Mouse (Mus musculus): ENCODE data around the gene Thsd4.

Gene Thsd4

DNA sequence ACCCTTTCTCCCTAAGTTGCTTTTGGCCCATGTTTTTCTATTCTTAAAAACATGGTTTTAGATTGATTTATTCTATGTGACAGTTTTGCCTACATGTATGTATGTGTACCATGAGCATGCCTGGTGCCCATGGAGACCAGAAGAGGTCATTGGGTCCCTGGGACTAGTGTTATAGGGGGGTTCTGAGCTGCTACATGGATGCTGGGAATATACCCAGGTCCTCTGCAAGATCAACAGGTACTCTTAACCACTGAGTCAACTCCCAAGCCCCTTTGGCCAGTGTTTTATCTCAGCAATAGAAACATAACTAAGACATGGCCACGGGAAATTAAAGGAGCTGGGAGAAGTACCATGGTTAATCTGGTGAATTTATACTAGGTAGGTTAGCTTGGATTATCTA, 371.3 kb downstream of the Thsd4 start:
- no peak for DNase-seq (ENCODE audit: low read depth, low spot score)

DNA sequence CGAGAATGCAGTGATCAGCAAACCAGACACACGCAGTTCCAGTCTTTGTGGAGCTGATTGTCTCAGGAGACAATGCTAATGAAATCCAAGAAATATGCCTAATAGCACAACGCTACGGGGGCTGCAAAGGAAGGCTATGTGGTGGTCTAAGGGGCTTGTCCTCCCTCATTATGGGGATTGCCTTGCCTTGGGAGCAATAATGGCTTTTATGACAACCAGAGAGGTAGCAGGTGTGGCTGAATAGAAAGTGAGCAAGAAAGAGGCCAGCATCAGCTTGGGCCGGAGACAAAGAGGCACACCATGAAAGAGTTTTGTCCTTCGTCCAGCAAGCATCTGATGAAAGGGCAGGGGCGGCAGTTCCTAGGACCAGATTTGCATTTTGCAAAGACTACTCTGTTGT, 372.9 kb downstream of the Thsd4 start:
- no peak for DNase-seq (ENCODE audit: low read depth, low spot score)

- no peak for DNase-seq (ENCODE audit: low read depth, low spot score)
These were observed 374.4 kb downstream of the Thsd4 start for GRCm38 (mm10) chr9:60147401-60147800.

- DNase-seq (ENCODE audit: low read depth, low spot score): no peak
These were observed 378.0 kb downstream of the Thsd4 start for GRCm38 (mm10) chr9:60143816-60144215.

DNA sequence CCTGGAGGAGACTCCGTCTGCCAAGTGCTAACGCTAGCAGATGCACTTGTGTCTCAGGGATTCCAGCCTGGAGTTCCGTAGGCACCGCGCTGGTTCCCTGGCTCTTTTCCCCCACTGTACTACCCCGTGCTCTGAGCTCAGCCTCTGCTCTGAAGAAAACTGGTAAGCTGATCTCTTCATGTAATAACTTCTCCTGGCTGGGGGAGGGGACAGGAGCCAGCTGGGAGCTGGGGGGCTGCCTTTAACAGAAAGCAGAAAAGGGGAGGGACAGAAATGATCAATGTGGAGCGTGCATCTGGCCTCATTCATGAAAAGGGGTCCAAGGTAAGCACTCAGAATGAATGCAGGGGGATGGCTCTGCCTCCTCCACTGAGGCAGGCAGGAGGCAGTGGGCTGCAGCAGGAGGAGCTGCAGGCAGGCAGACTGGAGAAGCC, 380.7 kb downstream of the Thsd4 start:
- no peak for DNase-seq (ENCODE audit: low read depth, low spot score)

DNA sequence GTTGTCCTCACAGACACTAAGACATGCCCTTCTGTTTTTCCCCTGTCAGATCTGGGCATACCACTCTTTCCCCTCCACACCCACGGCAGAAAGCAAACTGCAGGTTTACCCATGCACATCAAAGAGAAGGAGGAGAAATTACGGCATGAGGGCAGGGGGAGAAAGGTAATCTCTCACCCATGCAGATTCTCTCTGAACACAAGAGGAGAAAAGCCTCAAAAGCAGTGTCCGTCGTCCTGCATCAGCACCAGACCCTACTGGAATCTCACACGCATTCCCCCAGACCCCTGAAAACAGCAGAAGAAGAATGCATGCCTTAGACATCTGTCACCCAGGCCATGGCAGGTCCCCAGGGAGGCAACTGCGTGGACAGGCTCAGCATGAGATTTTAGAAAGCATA, 381.4 kb downstream of the Thsd4 start:
- DNase-seq (ENCODE audit: low read depth, low spot score): no peak

GRCm38 (mm10) chr9:60139446-60139845, 382.4 kb downstream of the Thsd4 start:
- DNase-seq (ENCODE audit: low read depth, low spot score): no peak

DNA sequence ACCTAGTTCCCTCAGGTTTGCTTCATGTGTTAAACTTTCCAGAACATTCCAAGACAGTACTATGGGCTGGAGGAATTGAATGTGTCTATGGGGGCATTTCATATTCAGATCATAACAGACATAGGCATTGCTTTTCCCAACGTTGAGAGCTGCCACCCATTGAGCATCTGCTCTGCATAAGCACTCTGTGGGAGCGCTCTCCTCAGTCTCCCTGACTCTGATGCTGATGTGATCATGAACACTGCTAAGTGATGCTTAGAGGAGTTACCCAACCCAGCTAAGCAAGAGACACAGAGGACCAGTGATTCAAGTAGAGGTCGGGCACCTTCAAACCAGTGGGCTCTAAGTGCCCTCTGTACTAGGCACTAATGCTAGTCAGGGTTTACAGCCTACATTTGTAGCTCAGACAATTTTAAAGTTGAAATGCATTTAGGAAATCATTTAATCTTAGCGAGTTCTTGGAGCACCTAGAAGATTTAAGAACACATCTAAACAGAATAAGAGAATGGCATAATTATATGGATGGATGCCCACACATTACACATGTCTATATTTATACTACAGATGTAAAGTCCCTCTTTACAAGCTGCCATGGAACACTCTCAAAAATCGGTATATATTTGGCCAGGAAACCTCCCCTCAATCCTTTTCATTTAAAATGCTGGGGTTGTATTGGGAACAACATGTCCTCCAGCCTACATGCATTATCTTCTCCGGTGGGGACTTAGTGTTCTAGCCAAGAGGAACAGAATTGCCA, 392.4 kb downstream of the Thsd4 start:
- no peak for DNase-seq (ENCODE audit: low read depth, low spot score)

DNA sequence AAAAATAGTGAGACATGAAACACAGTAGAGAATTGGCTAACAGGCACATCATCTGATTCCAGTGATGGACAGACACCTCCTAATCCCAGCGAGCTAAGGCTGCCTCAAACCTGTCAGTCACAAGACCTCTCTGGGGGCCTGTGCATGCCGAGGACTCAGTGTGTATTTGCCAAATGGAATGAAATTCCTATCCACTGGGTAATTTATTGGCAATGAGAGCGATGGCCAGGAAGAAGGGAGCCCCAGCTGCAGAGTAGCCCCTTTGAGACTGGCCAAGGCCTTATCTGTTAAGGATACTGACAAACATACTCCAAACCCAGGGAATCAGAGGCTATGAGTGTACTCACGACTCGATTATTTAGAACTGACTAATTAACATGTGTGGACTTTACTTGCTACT, 394.9 kb downstream of the Thsd4 start:
- DNase-seq (ENCODE audit: low read depth, low spot score): no peak

GRCm38 (mm10) chr9:60124102-60124501, 397.7 kb downstream of the Thsd4 start:
- no peak for DNase-seq (ENCODE audit: low read depth, low spot score)

- no peak for DNase-seq (ENCODE audit: low read depth, low spot score)
These were observed 398.8 kb downstream of the Thsd4 start for GRCm38 (mm10) chr9:60123066-60123465.

- DNase-seq (ENCODE audit: low read depth, low spot score): no peak
These were observed 402.0 kb downstream of the Thsd4 start for GRCm38 (mm10) chr9:60119846-60120245.

DNA sequence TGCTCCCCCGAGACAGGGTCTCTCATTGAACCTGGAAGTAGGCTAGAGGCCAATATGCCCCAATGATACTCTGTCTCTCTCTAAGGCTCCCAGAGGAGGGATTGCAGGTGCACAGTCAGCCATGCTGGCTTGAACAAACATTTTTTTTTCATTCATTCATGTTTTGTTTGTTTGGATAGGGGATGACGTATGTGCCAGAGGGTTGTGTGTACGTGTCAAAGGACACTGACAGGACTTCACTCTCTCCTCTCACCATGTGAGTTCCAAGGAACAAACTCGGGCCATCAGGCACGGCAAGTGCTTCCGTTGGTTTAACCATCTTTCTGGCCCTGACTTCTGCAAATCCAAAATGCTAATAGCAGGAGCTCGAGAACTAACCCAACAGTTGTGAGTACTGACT, 404.0 kb downstream of the Thsd4 start:
- DNase-seq (ENCODE audit: low read depth, low spot score): no peak

- no peak for DNase-seq (ENCODE audit: low read depth, low spot score)
These were observed 406.1 kb downstream of the Thsd4 start for GRCm38 (mm10) chr9:60115711-60116247.

DNA sequence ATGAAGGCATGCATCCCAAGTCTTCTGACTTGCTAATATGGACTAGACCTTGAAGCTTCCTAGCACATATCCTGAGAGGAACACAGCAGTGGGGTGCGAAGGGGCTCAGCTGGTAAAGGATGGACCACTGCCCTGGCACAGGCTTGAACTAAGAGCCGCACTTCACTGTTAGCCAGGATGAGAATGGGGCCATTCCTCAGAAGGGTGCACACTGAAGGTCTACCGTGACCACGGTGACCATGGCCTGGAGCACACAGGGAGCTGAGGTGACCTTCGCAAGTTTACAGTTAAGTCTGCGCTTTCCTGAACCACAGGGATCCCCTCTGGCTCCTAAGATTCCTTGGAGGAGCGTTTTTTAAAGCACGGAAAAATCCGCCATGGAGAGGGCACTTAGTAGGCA, 406.5 kb downstream of the Thsd4 start:
- no peak for DNase-seq (ENCODE audit: low read depth, low spot score)

DNA sequence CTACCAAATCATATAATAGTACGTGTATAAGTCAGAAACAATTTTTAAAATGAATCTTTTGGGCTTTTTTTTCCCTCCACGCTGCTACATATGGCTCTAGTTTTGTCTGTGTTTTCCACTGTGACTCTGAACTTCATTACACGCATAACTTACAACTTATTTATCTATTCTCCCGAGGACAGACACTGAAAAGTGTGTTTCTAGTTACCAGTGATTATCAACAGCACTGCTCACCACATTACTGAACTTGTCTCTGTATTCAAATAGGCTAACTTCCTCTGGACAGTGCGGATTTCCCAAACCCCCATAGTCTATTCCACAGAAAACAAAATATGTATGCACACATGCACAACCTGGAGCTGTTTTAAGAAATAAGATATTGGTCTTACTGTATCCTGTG, 411.6 kb downstream of the Thsd4 start:
- no peak for DNase-seq (ENCODE audit: low read depth, low spot score)

GRCm38 (mm10) chr9:60106683-60107082, 415.2 kb downstream of the Thsd4 start:
- no peak for DNase-seq (ENCODE audit: low read depth, low spot score)

DNA sequence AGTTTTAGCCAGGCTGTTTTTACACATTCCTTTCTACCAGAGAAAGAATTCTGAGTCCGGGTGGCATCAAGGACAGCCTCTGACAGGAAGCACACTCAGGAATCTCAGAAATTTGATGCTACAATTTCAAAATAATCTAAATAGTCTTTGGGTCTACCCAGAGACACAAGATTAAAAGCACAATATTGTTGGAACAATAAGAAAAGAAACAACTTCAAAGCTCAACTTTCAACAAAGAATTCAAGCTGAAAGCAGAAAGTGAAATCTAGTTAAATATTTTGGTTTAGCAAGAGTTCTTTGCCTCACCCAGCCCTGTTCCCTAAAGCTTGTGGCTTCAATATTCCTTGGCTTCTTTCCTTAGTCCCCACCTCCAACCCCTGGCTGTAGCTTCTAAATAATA, 415.7 kb downstream of the Thsd4 start:
- no peak for DNase-seq (ENCODE audit: low read depth, low spot score)

- DNase-seq (ENCODE audit: low read depth, low spot score): no peak
These were observed 427.6 kb downstream of the Thsd4 start for GRCm38 (mm10) chr9:60094211-60094610.

- DNase-seq (ENCODE audit: low read depth, low spot score): no peak
These were observed 429.4 kb downstream of the Thsd4 start for GRCm38 (mm10) chr9:60092428-60092827.

DNA sequence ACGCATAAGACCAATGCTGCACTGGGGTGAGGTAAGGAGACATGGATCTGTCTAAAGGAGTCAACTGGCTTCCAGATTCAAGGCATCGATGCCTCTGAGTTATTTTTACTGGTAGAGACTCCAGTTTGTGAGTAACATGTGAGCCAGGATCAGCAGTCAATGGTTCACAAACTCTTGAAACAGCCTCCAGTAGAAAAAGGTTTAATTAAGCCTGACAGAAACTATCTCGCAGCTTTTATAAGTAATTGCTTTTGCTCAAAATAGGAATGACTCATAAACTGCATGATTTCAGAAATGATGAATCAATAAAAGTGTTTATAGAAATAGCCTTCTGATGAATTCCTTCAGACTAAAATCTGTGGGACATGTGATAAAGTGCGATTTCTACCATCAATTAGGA, 432.4 kb downstream of the Thsd4 start:
- no peak for DNase-seq (ENCODE audit: low read depth, low spot score)

- DNase-seq (ENCODE audit: low read depth, low spot score): peak; percentile 53
These were observed 433.7 kb downstream of the Thsd4 start for GRCm38 (mm10) chr9:60088101-60088500.

GRCm38 (mm10) chr9:60082107-60082581, 439.7 kb downstream of the Thsd4 start:
- DNase-seq (ENCODE audit: low read depth, low spot score): peak; percentile 70

Data from R1 (cell line).